Mouse (Mus musculus) ES-Bruce4 (cell line): ENCODE results near the gene Id2. TPM values are rescaled to one million over a fixed set of nuclear protein-coding genes. Genes with fewer than 3 reads are reported as not detected.
A peak's percentile ranks its signal among the peaks of the same experiment; 100 is the strongest.

Source experiments
- H3K27ac ChIP-seq: 2 replicates; pipeline ENCODE4 v1.5.1; 2012; ENCODE audit warnings: low read length, inconsistent platforms; ENCODE audit not compliant: insufficient read depth
- H3K27me3 ChIP-seq: 2 replicates; pipeline ENCODE4 v1.6.1; 2012; ENCODE audit warnings: mild to moderate bottlenecking, low read length, inconsistent platforms; ENCODE audit not compliant: control insufficient read depth, poor library complexity, insufficient read depth, severe bottlenecking
- H3K36me3 ChIP-seq: 2 replicates; pipeline ENCODE4 v1.6.1; 2012; ENCODE audit warnings: inconsistent platforms, mild to moderate bottlenecking, low read length, moderate library complexity; ENCODE audit not compliant: control insufficient read depth, poor library complexity, insufficient read depth, severe bottlenecking
- H3K4me1 ChIP-seq: one replicate; pipeline ENCODE4 v1.8.1; 2011; ENCODE audit warnings: low read length; ENCODE audit not compliant: control insufficient read depth, insufficient read depth
- H3K4me3 ChIP-seq: 2 replicates; pipeline ENCODE4 v1.5.1; 2011; ENCODE audit warnings: low read depth, mild to moderate bottlenecking, low read length
- H3K9ac ChIP-seq: 2 replicates; pipeline ENCODE4 v1.6.1; 2012; ENCODE audit warnings: low read depth, mild to moderate bottlenecking, inconsistent platforms; ENCODE audit not compliant: poor library complexity, severe bottlenecking
- H3K9me3 ChIP-seq: replicated peaks from 2 replicates; pipeline ENCODE4 v1.6.1; 2012; ENCODE audit warnings: mild to moderate bottlenecking, low read length, inconsistent platforms; ENCODE audit not compliant: control insufficient read depth, poor library complexity, insufficient read depth, severe bottlenecking
- CTCF ChIP-seq: IDR thresholded peaks from one replicate; pipeline ENCODE4 v1.8.1; 2011; ENCODE audit warnings: low read depth, low read length
- EP300 ChIP-seq: IDR thresholded peaks from 2 replicates; pipeline ENCODE4 v1.6.1; 2011; ENCODE audit warnings: low read depth, low read length; ENCODE audit not compliant: insufficient read depth
- POLR2A ChIP-seq: IDR thresholded peaks from one replicate; pipeline ENCODE4 v1.8.1; 2011; ENCODE audit warnings: low read length; ENCODE audit not compliant: insufficient read depth
- polyA plus RNA-seq: library from polyadenylated mRNA; stranded (reverse); fragments of >200 nt; gene quantifications from 2 replicates; pipeline ENCODE4 v1.2.4, GENCODE M21; 2011; ENCODE audit warnings: low read depth; ENCODE audit not compliant: missing spikeins, insufficient read depth, insufficient read length

The Id2 gene
- polyA plus RNA-seq, 1 experiment: 67.0 TPM

DNA sequence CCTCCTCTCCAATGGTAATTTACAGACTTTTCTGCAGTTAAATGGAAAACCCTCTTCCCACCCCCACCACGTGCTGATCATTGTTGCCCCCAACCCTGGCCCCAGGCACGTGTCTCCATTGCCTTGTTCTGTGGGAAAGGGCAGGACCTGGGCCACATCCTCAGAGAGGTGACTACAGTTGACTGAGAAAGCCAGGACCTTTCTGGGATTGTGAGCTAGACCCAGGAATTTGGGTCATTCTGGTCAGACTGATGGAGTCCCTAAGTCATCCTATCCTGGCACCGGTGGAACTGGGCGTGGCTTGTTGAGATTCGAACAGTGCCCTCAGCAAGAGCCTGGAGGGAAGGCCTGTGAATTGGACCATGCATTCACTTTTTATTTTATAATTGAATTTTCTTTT is 4.4 kb upstream of the Id2 start:
- Histone ChIP-seq H3K9me3 (no peaks in the 10 kb centered on the region), H3K4me1 (peaks cover 3% of the 10 kb centered on the region), H3K4me3 (no peak overlapping the region), H3K27me3 (peaks cover 5% of the 10 kb centered on the region), H3K36me3 (no peaks in the 10 kb centered on the region), H3K9ac (peak overlapping the region; percentile 77; the same call in 1 of the 2 replicates), H3K27ac (no peak overlapping the region)
- TF ChIP-seq POLR2A (no peak), EP300 (no peak), CTCF (no peak)

- H3K36me3 ChIP-seq: no peaks in the 10 kb centered on the region
- H3K27me3 ChIP-seq: peaks cover 5% of the 10 kb centered on the region
- no peak overlapping the region for H3K27ac ChIP-seq
- H3K4me3 ChIP-seq: peak overlapping the region; percentile 39
- peak overlapping the region; percentile 77 for H3K9ac ChIP-seq
- H3K4me1 ChIP-seq: peaks cover 3% of the 10 kb centered on the region
- TF ChIP-seq CTCF (no peak), EP300 (no peak), POLR2A (no peak)
- H3K9me3 ChIP-seq: no peaks in the 10 kb centered on the region
Observed at GRCm38 (mm10) chr12:25100411-25101217, 3.7 kb upstream of the Id2 start.

GRCm38 (mm10) chr12:25099563-25100408 is 2.8 kb upstream of the Id2 start:
- peak overlapping the region; percentile 59 for H3K4me3 ChIP-seq
- H3K27me3 ChIP-seq: peaks cover 5% of the 10 kb centered on the region
- H3K9ac ChIP-seq: peak overlapping the region; percentile 77
- peaks cover 3% of the 10 kb centered on the region for H3K4me1 ChIP-seq
- no peak for TF ChIP-seq EP300
- 0 out of 2 replicates have a peak overlapping the region, but pooled peaks have one; percentile 22 for H3K27ac ChIP-seq
- no peaks in the 10 kb centered on the region for H3K36me3 ChIP-seq
- no peaks in the 10 kb centered on the region for H3K9me3 ChIP-seq

GRCm38 (mm10) chr12:25099313-25099562 is 2.3 kb upstream of the Id2 start:
- Histone ChIP-seq H3K36me3 (no peaks in the 10 kb centered on the region), H3K27ac (peak overlapping the region; percentile 54), H3K27me3 (peaks cover 8% of the 10 kb centered on the region), H3K4me1 (peaks cover 3% of the 10 kb centered on the region), H3K9ac (peak overlapping the region; percentile 77; the same call in 1 of the 2 replicates), H3K9me3 (no peaks in the 10 kb centered on the region), H3K4me3 (peak overlapping the region; percentile 59)
- TF ChIP-seq EP300 (0 out of 2 replicates have a peak, but pooled peaks have one; percentile 28), CTCF (no peak)

- Histone ChIP-seq H3K27ac (peak overlapping the region; percentile 54), H3K4me3 (peak overlapping the region; percentile 73), H3K4me1 (peaks cover 3% of the 10 kb centered on the region), H3K27me3 (peaks cover 8% of the 10 kb centered on the region), H3K9ac (peak overlapping the region; percentile 77), H3K9me3 (no peaks in the 10 kb centered on the region), H3K36me3 (no peaks in the 10 kb centered on the region)
- TF ChIP-seq POLR2A (no peak), CTCF (no peak), EP300 (peak; percentile 74; the same call in 1 of the 2 replicates)
Observed at GRCm38 (mm10) chr12:25098561-25099312, 1.8 kb upstream of the Id2 start.
